Mouse (Mus musculus): ENCODE results near the gene Chd9. TPM values are rescaled to one million over a fixed set of nuclear protein-coding genes. Genes with fewer than 3 reads are reported as not detected.

Chd9 gene
- total RNA-seq, 2 experiments from 2014 or later: 47.2 to 49.5 TPM

- no peak overlapping the region for H3K4me3 ChIP-seq
- intact Hi-C loops (cut with DNase I): no loop called here
- no peak for TF ChIP-seq CTCF (IDR thresholded peaks at IDR 0.05)
- H3K27ac ChIP-seq: no peak overlapping the region
- no peak for DNase-seq
These were observed 16.2 kb downstream of the Chd9 start for GRCm38 (mm10) chr8:90844179-90844967.

DNA sequence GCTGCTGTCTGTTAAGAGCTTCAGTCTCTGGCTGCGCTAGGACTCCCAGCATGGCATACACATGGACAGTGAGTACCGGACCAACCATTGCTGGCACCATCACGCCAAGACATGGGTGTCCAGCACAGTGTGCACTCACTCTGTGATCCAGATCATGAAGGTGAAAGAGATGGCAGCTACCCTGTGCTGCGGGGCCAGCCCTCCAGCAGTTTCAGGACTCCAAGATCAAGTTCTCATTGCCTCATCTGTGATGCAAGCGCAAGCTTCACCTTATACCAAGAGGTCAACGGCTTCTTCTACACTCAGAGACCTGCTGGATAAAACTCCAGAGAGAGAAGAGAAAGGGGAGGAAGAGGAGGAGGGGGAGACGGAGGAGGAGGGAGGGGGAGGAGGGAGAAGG is 19.8 kb downstream of the Chd9 start:
- no peak for TF ChIP-seq CTCF (IDR thresholded peaks at IDR 0.05)
- DNase-seq: peak; percentile 72
- Histone ChIP-seq H3K27ac (peak overlapping the region; percentile 49), H3K4me3 (no peak overlapping the region)
- intact Hi-C loops (cut with DNase I): loop anchor here (1.0 kb wide), 1 partner anchor 21 kb away; no protein-coding TSS in a partner anchor

- intact Hi-C loops (cut with DNase I): no loop called here
- Histone ChIP-seq H3K4me3 (no peak overlapping the region), H3K27ac (no peak overlapping the region)
- no peak for DNase-seq
- no peak for TF ChIP-seq CTCF (IDR thresholded peaks at IDR 0.05)
These were observed 21.4 kb downstream of the Chd9 start for GRCm38 (mm10) chr8:90849462-90850050.

DNA sequence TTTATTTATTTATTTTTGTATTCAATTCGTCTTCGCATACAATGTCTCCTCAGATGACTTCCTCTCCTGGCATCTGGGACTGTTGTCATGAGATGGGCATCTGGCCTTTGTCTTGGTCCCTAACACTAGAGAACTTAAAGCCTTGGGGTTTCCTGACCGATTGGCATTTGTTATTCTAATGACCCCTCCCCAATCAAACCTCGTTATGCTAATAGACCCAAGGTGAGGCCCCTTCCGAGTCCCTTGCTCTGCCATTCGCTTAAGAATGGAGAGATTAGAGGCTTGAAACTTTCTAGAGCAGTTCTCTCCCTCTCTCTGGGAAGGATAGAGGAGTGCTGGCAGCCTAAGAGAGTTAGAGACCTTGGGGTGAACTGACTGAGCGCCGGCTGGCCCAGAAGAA is 23.4 kb downstream of the Chd9 start:
- no peak overlapping the region for H3K27ac ChIP-seq
- DNase-seq: no peak
- intact Hi-C loops (cut with DNase I): no loop called here
- H3K4me3 ChIP-seq: no peak overlapping the region
- no peak for TF ChIP-seq CTCF (IDR thresholded peaks at IDR 0.05)

DNA sequence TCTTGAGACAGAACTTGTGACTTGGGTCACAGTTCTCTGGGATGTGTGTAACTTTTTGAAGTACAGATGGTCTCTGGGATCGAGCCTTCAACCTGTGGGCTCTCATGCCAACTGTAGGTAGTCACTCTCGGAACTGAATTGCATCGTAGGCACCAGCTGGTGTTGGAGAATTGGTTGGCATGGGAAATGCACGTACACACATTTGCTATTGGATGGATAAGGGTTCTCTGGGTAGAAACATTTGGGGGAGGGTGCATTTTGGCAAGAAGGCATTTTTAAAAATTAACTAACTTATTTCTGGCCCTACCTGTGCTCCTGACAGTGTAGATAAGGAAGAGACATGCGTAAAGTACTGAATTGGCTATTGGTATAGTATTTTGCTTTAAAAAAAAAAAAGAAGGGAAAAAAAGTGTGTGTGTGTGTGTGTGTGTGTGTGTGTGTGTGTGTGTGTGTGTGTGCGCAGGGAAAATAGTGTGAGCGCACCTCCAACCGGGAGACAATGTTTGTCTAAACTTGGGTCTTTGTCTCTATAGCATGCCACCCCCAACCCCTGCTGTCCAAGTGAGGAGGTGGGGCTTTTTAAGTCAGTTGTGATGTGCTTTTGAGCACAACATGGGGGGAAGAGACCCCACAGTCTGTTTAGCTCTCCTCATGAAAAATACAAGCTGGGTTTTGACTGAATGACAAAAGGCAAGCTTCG is 26.0 kb downstream of the Chd9 start:
- intact Hi-C loops (cut with DNase I): no loop called here

DNA sequence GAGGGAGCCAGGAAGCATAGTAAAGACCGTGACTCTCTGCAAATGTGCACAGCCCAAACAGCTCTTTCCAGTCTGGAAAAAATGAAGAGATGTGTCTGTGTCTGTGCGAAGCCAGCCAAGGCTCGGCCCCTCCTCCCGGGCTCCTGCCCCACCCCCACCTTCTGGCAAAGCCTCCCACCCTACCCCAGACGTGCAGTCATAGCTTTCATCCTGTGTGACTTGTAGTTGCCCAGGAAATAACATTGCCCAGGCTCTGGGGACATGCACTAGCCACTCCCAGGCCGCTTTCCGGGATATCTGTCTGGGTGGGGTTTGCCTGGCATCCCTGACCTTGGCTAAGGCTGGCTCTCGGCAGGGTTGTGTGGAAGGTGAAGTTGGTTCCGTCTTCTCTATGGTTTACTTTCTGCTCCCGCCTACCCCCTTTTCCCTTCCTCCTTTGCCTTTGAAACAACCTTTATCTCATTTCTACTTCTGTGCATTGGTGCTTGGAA is 26.6 kb downstream of the Chd9 start:
- TF ChIP-seq CTCF (IDR thresholded peaks at IDR 0.05): no peak
- intact Hi-C loops (cut with DNase I): no loop called here
- DNase-seq: peak; percentile 49
- Histone ChIP-seq H3K4me3 (peak overlapping the region; percentile 1; the same call in 1 of the 2 replicates), H3K27ac (peak overlapping the region; percentile 48)

More for the DNA sequence above, 26.0 kb downstream of the Chd9 start:
- Histone ChIP-seq H3K4me3 (peak overlapping the region; percentile 1; the same call in 1 of the 2 replicates), H3K27ac (peak overlapping the region; percentile 48)
- no peak for TF ChIP-seq CTCF (IDR thresholded peaks at IDR 0.05)
- DNase-seq: no peak

GRCm38 (mm10) chr8:90856171-90856570 is 28.0 kb downstream of the Chd9 start:
- intact Hi-C loops (cut with DNase I): no loop called here
- Histone ChIP-seq H3K4me3 (no peak overlapping the region), H3K27ac (no peak overlapping the region)
- no peak for DNase-seq
- no peak for TF ChIP-seq CTCF (IDR thresholded peaks at IDR 0.05)

GRCm38 (mm10) chr8:90856952-90857351 is 28.8 kb downstream of the Chd9 start:
- no peak for TF ChIP-seq CTCF (IDR thresholded peaks at IDR 0.05)
- intact Hi-C loops (cut with DNase I): no loop called here
- DNase-seq: no peak
- Histone ChIP-seq H3K27ac (no peak overlapping the region), H3K4me3 (no peak overlapping the region)

DNA sequence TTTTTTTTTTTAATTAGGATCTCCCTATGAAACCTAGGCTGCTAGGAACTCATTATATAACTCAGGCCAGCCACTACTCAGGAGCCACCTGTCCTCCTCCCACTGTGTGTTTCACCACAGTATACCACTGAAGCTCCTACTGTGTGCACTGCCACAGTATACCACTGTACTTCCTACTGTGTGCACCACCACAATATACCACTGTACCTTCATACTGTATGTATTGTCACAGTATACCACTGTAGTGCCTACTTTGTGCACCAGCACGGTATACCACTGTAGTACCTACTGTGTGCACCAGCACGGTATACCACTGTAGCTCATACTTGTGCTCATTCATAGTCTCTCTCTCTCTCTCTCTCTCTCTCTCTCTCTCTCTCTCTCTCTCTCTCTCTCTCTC is 29.9 kb downstream of the Chd9 start:
- DNase-seq: no peak
- intact Hi-C loops (cut with DNase I): no loop called here
- TF ChIP-seq CTCF (IDR thresholded peaks at IDR 0.05): no peak
- no peak overlapping the region for H3K4me3 ChIP-seq
- H3K27ac ChIP-seq: no peak overlapping the region

DNA sequence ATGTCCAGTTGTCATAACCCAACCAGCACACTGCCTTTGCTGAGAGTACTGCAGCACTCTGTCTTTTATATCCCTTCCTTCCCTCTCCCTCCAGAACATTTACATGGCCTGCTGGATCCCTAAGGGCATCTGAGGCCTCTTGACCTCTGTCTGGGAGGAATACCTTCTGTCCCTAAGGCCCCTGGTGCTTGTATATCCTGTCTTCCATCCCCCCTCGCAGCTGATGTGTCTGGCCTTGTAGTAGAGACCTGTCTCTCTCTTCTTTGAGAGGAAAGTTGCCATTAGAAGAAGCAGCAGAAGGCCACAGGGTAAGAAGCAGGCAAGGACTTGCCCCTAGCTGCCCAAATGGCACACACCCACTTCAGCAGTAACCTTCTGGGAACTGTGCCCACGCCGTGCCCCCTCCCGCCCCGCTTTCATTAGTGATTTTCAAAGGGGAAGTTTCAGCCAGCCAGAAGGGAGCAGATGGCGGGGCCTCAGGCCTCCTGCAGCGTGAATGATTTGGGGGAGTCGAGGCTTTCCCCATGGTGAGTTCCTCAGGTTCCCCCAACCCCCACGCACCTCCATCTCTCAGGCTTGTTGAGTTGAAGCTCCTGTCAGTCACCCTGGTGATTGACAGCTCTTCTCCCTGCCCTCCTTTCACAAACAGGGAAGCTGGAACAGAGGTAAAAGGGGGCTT is 33.3 kb downstream of the Chd9 start:
- DNase-seq: peak; percentile 58
- intact Hi-C loops (cut with DNase I): no loop called here
- peak overlapping the region; percentile 68 for H3K27ac ChIP-seq
- no peak for TF ChIP-seq CTCF (IDR thresholded peaks at IDR 0.05)
- H3K4me3 ChIP-seq: no peak overlapping the region

- peak; percentile 82 for DNase-seq
- intact Hi-C loops (cut with DNase I): no loop called here
- Histone ChIP-seq H3K4me3 (no peak overlapping the region), H3K27ac (peak overlapping the region; percentile 68)
- no peak for TF ChIP-seq CTCF (IDR thresholded peaks at IDR 0.05)
These were observed 33.9 kb downstream of the Chd9 start for GRCm38 (mm10) chr8:90862038-90862437.

GRCm38 (mm10) chr8:90867061-90867460 is 38.9 kb downstream of the Chd9 start:
- no peak for DNase-seq
- Histone ChIP-seq H3K27ac (no peak overlapping the region), H3K4me3 (no peak overlapping the region)
- intact Hi-C loops (cut with DNase I): no loop called here
- no peak for TF ChIP-seq CTCF (IDR thresholded peaks at IDR 0.05)
